Mouse (Mus musculus) retina, postnatal 7 days (tissue): Measurements from ENCODE around the gene Lrrc15.

ENCODE experiments used
- DNase-seq: peaks from one replicate; pipeline ENCODE4 v3.0.0-alpha.2; 2012; ENCODE audit warnings: low read depth, low spot score

The Lrrc15 gene

GRCm38 (mm10) chr16:30238791-30239190, 44.3 kb downstream of the Lrrc15 start:
- no peak for DNase-seq

DNA sequence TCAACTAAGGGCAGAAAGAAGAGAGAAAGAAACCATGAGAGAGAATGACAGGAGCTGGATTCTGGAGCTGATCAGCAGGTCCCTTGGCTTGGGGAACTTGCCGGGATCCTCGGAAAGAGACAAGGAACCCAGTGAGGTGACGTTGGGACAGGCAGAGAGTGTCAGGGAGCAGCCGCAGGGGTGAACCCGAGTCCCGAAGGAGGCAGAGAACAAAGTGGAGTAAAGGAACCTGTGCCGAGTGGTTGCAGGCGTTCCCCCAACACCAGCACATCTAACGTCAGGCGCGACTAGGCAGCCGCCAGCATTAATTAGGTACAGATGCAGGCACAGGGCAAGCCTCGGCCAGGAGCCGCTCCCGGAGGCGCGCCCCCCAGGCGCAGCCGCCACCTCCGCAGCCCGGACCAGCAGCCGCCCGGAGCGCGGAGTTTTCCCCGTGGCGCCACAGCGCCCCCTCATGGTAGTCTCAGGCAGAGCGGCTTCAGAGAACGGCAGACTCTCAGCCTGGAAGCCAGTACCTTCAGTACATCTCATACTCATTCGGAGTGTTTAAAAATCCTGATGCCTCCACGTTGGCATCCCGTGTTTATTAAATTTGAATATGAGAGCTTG, 46.9 kb downstream of the Lrrc15 start:
- DNase-seq = peak; percentile 73

- DNase-seq = no peak
These were observed 47.5 kb downstream of the Lrrc15 start for GRCm38 (mm10) chr16:30235577-30235976.

GRCm38 (mm10) chr16:30234636-30235546, 48.2 kb downstream of the Lrrc15 start:
- no peak for DNase-seq

DNA sequence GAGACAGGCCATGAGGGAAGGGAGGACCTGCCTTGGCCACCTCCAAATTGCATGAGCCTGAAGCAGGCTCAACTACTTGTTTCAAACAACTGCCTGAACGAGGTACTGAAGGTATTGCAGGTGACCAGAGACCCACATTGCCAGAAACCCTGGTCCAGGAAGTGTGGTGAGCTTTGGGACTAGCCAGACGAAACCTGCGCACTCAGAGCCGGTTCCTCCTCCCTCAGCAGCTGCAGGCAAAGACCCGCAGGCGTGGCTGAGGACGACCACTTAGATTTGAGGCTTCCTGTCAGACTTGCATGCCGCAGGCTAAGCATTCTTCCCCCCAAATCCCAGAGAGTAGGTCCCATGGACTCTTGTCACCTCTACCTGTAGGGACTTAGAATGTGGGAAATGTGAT, 49.0 kb downstream of the Lrrc15 start:
- no peak for DNase-seq

DNA sequence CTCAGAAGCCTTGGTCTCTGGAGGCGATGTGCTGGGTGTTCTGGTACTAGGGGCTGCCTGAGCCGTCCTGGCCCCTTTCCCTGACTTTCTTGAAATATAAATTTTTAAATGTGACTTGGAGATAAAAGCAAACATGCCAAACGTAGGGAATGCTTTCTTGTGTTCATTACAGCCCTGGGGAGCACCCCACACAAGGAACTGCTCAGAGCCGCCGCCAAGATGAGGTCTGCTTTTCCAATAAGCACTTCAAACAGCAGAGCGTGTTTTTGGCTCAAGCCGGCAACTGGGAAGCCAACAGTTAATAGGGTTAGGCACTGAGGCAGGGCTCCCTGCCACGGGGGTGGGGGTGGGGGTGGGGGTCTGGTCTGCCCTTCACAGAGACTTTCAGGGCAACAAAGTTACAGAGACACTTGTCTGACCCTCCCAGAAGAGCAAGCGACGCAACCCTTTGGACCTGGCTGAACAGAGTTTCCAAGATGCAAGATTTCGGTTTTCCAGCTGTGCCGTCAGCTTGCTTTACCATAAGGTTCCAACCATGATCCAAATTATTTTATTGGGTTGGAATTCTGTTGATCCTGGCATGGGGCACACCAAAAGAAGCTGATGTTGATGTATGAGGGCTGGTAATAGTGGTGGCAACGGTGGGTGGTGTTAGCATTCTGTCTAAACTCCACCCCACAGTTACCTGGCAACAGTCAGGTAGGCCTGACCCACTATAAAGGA, 51.0 kb downstream of the Lrrc15 start:
- no peak for DNase-seq

- no peak for DNase-seq
These were observed 55.7 kb downstream of the Lrrc15 start for GRCm38 (mm10) chr16:30227352-30227751.

DNA sequence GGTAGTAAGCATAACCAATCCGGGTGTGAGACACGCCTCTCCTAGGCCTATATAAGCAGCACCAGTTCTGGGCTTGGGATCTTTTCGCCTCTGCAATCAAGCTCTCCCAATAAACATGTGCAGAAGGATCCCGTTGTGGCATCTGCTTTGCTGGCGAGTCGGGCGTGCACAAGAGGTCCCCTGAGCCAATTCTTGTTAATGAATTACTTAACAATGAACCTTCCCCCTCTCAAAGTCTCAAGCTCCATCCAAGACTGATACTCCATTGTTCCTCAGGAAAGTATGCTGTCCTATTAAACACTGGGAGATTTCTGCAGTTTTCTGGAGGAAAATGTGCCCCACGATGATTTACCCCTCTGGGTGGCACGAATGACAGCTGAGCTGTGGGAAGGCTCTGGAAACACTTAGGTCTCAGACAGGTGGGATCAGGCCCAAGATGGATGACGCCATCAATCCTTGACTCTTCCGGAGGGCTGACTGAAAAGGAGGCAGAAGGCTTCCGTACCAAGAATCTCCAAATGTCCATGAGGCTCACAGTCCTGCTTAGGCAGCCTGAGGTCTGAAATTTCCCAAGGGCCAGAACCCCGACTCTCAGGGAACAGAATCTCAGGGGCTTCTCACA, 61.8 kb downstream of the Lrrc15 start:
- DNase-seq = no peak
